Mouse (Mus musculus): Measurements from ENCODE around the gene Naa80. TPM values are rescaled to one million over a fixed set of nuclear protein-coding genes. Genes with fewer than 3 reads are reported as not detected.

The Naa80 gene
- polyA plus RNA-seq, 1 experiment from 2014 or later, result 11.3 TPM

DNA sequence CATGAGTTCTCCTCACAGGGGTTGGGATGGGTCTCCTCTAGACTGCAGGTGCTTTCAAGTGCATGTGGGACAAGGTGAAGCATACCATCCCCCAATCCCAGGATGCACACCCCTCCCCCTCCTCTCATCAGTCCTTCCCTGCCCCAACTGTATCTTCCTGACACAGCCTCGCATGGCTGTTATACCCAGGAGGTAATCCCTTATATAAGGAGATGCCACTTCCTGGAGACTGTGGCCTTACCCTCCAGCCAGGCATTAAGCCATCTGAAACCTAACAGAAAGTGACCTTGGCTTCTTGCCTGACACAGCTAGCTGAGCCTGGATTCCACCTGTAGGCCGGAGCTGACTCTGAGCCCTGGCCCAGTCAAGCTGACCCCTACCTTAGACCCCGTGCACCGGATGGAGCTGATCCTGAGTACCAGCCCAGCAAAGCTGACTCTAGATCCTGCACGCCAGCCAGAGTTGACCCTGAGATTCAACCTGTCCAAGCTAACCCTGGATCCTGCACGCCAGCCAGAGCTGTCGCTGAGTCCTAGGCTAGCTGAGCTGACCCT is 3.9 kb downstream of the Naa80 start:
- ATAC-seq (ENCODE audit: low FRiP score), result no peak
- whole genome bisulfite sequencing, result 92% methylated on average over 7 of the region's 7 CpGs

DNA sequence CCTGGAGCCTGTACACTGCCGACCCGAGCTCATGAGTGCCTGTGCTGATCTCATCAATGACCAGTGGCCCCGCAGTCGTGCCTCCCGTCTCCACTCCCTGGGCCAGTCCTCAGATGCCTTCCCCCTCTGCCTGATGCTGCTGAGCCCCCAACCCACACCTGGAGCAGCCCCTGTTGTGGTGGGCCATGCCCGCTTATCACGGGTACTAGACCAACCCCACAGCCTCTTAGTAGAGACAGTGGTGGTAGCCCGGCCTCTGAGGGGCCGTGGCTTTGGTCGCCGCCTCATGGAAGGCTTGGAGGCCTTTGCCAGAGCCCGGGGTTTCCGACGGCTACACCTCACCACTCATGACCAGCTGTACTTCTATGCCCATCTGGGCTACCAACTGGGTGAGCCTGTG is 4.5 kb downstream of the Naa80 start:
- H3K36me3 ChIP-seq (ENCODE audit: control insufficient read depth, insufficient read depth, low read length), result no peaks in the 10 kb centered on the region
- ATAC-seq (ENCODE audit: low FRiP score) (no peak), DNase-seq (ENCODE audit: low spot score) (no peak)
- H3K4me1 ChIP-seq (replicated peaks; ENCODE audit: control insufficient read depth, insufficient read depth, low read length), result peaks cover 6% of the 10 kb centered on the region; the same call in 1 of the 2 replicates
- no peak overlapping the region for H3K27ac ChIP-seq (ENCODE audit: low read depth, low read length)
- H3K4me3 ChIP-seq (ENCODE audit: low read depth, low read length), result no peak overlapping the region
- 91% methylated on average over 14 of the region's 14 CpGs for WGBS
- no peaks in the 10 kb centered on the region for H3K9me3 ChIP-seq (ENCODE audit: control insufficient read depth, low read length)
- no peak overlapping the region for H3K4me2 ChIP-seq (replicated peaks; ENCODE audit: low read depth, low read length)
- no peak overlapping the region for H3K9ac ChIP-seq (ENCODE audit: low read depth, low read length)
- H3K27me3 ChIP-seq (ENCODE audit: control insufficient read depth, insufficient read depth, low read length), result no peaks in the 10 kb centered on the region

More for the DNA sequence above, 3.9 kb downstream of the Naa80 start:
- no peak overlapping the region for H3K4me3 ChIP-seq (ENCODE audit: low read depth, low read length)
- no peak overlapping the region for H3K27ac ChIP-seq (ENCODE audit: low read depth, low read length)
- H3K4me1 ChIP-seq (replicated peaks; ENCODE audit: control insufficient read depth, insufficient read depth, low read length), result peaks cover 7% of the 10 kb centered on the region
- no peaks in the 10 kb centered on the region for H3K9me3 ChIP-seq (ENCODE audit: control insufficient read depth, low read length)
- H3K36me3 ChIP-seq (ENCODE audit: control insufficient read depth, insufficient read depth, low read length), result no peaks in the 10 kb centered on the region
- no peak for DNase-seq (ENCODE audit: low spot score)
- H3K9ac ChIP-seq (ENCODE audit: low read depth, low read length), result no peak overlapping the region
- no peaks in the 10 kb centered on the region for H3K27me3 ChIP-seq (ENCODE audit: control insufficient read depth, insufficient read depth, low read length)
- H3K4me2 ChIP-seq (replicated peaks; ENCODE audit: low read depth, low read length), result no peak overlapping the region; the same call in 1 of the 2 replicates

DNA sequence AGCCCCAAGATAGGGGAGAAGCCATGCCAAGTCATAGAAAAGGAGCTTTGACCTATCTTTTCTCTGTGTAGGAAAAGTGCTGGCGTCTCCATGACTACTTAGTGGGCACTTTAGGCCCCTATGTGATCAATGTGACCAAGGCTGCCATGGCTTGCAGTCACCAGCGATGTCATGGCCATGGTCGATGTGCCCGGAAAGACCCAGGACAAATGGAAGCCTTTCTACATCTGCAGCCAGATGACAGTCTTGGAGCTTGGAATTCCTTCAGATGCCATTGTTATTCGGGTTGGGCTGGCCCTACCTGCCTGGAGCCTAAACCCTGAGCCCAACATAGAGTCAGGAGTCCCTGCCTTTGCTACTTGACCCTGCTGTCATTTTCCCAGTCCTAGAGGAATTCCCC is 7.8 kb downstream of the Naa80 start:
- DNase-seq (ENCODE audit: low spot score) (no peak), ATAC-seq (ENCODE audit: low FRiP score) (no peak)
- WGBS, result 89% methylated on average over 5 of the region's 5 CpGs
- Histone ChIP-seq H3K9me3 (ENCODE audit: control insufficient read depth, low read length) (no peaks in the 10 kb centered on the region), H3K27me3 (ENCODE audit: control insufficient read depth, insufficient read depth, low read length) (no peaks in the 10 kb centered on the region), H3K4me1 (replicated peaks; ENCODE audit: control insufficient read depth, insufficient read depth, low read length) (peaks cover 6% of the 10 kb centered on the region; the same call in 1 of the 2 replicates), H3K4me2 (replicated peaks; ENCODE audit: low read depth, low read length) (no peak overlapping the region), H3K27ac (ENCODE audit: low read depth, low read length) (no peak overlapping the region), H3K4me3 (ENCODE audit: low read depth, low read length) (no peak overlapping the region), H3K36me3 (ENCODE audit: control insufficient read depth, insufficient read depth, low read length) (0 out of 2 replicates have a peak, but pooled peaks cover 2% of the 10 kb centered on the region), H3K9ac (ENCODE audit: low read depth, low read length) (no peak overlapping the region)

DNA sequence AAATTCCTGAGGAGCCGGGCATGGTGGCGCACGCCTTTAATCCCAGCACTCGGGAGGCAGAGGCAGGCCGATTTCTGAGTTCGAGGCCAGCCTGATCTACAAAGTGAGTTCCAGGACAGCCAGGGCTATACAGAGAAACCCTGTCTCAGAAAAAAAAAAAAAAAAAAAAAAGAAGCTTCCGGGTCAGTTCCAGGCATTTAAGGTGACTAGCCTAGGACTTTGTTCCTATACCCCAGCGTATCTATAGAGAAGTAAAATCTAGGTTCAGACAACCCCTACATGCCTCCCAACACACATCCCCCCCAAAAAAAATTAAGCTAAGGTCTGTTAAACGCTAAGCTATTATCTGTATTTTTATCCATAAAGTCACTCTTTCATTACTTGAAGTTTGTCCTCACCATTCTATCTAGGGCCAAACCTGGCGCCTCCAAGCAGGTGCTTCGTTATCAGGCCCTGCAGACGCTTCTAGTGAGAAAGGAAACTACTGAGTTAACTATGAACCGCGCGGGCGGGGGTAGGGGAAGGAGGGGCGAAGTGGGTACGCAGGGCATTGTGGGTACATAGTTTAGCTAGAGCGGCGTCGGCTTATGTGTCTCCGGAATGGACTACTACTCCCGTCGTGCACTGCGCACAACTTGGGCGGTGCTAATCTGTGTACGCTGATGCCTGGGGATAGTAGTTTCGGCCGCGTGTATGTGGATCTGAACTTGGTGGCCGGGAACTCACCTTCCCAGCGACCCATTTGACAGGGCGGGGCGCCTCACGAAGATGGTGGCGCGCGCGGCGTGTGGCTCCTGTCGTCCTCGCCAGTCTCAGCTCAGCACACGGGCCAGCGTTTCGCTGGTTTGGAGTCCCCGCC is 8.5 kb downstream of the Naa80 start, which contains the start of gene Ifrd2:
Ifrd2 (plus strand) TSS at position 669 of the 859 bp plus-strand sequence.
- Histone ChIP-seq H3K36me3 (ENCODE audit: control insufficient read depth, insufficient read depth, low read length) (0 out of 2 replicates have a peak, but pooled peaks cover 2% of the 10 kb centered on the region), H3K4me1 (replicated peaks; ENCODE audit: control insufficient read depth, insufficient read depth, low read length) (peaks cover 5% of the 10 kb centered on the region; the same call in 1 of the 2 replicates), H3K27me3 (ENCODE audit: control insufficient read depth, insufficient read depth, low read length) (no peaks in the 10 kb centered on the region), H3K4me2 (replicated peaks; ENCODE audit: low read depth, low read length) (peak within 1 kb of the TSS; percentile 91), H3K4me3 (ENCODE audit: low read depth, low read length) (peak within 1 kb of the TSS; percentile 59), H3K27ac (ENCODE audit: low read depth, low read length) (0 out of 2 replicates have a peak within 1 kb of the TSS, but pooled peaks have one; percentile 4), H3K9me3 (ENCODE audit: control insufficient read depth, low read length) (no peaks in the 10 kb centered on the region), H3K9ac (ENCODE audit: low read depth, low read length) (peak within 1 kb of the TSS; percentile 61; the same call in 1 of the 2 replicates)
- ATAC-seq (ENCODE audit: low FRiP score), result peak; percentile 97
- DNase-seq (ENCODE audit: low spot score), result peak; percentile 96
- 14% methylated on average over 46 of the region's 46 CpGs for WGBS

DNA sequence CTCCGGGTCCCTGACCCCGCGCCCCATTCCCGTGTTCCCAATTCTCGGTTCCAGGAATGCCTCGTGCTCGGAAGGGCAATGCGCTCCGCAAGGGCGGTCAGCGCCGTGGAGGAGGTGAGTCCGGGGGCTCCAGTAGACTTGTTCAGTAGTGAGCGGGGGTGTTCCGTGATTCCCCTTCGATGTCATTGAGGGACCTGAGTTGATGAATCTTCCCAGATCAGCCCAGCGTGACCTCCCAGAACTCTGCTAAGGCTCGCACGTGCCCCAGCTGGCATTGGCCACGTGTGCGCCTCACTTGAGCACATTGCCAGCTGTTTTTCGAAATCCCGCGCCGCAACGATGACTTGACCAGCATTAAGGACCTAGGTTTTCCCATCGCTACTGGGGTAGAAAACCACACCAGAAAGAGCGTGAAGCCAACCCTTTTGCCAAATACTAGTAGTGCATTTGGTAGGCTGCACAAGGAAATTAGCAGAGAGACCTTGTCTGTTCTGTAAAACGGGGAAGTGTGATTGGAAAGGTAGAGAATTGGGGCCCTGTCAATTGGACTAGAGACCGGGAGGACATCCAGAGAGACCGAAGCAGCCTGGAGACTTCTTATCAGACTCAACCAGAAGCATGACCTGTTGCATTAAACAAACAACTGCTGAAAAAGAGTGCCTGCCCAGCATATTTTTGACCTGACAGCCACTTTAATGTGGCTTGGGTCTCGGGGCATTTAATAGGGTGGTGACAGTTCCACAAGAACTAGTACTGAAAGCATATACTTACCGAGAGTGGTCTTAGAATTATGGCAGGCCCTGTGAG is 9.3 kb downstream of the Naa80 start:
- Histone ChIP-seq H3K9me3 (ENCODE audit: control insufficient read depth, low read length) (no peaks in the 10 kb centered on the region), H3K36me3 (ENCODE audit: control insufficient read depth, insufficient read depth, low read length) (0 out of 2 replicates have a peak, but pooled peaks cover 2% of the 10 kb centered on the region), H3K27me3 (ENCODE audit: control insufficient read depth, insufficient read depth, low read length) (no peaks in the 10 kb centered on the region), H3K4me2 (replicated peaks; ENCODE audit: low read depth, low read length) (peak overlapping the region; percentile 91), H3K4me3 (ENCODE audit: low read depth, low read length) (peak overlapping the region; percentile 59), H3K4me1 (replicated peaks; ENCODE audit: control insufficient read depth, insufficient read depth, low read length) (peaks cover 5% of the 10 kb centered on the region; the same call in 1 of the 2 replicates), H3K9ac (ENCODE audit: low read depth, low read length) (peak overlapping the region; percentile 61; the same call in 1 of the 2 replicates), H3K27ac (ENCODE audit: low read depth, low read length) (0 out of 2 replicates have a peak overlapping the region, but pooled peaks have one; percentile 4)
- DNase-seq (ENCODE audit: low spot score) (no peak), ATAC-seq (ENCODE audit: low FRiP score) (no peak)
- 6% methylated on average over 33 of the region's 33 CpGs for WGBS

DNA sequence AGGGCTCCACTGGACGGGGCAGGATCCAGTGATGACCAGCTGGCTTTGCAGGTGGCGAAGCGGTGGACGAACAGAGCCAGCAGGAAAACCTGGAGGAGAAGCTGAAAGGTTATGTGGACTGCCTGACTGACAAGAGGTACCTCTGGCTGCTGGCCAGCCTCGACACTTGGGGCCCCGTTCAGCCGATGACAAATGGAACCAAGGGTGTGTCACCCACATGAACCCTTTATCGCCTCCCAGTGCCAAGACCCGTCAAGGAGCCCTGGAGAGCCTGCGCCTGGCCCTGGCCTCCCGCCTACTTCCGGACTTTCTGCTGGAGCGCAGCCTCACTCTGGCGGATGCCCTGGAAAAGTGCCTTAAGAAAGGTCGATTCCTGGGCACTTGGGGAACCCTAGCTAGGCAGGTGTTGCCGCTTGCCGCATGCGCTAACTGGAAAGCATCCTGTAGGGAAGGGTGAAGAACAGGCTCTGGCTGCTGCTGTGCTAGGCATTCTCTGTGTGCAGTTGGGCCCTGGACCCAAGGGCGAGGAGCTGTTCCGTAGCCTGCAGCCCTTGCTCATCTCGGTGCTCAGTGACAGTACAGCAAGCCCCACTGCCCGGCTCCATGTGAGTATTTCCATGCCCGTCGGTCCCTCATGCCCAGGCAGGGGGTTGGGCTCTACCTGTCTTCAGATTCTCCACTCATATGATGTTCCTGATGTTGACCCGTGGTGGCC is 11.5 kb downstream of the Naa80 start:
- H3K4me2 ChIP-seq (replicated peaks; ENCODE audit: low read depth, low read length), result no peak overlapping the region
- H3K36me3 ChIP-seq (ENCODE audit: control insufficient read depth, insufficient read depth, low read length), result 0 out of 2 replicates have a peak, but pooled peaks cover 2% of the 10 kb centered on the region
- no peaks in the 10 kb centered on the region for H3K9me3 ChIP-seq (ENCODE audit: control insufficient read depth, low read length)
- no peaks in the 10 kb centered on the region for H3K27me3 ChIP-seq (ENCODE audit: control insufficient read depth, insufficient read depth, low read length)
- DNase-seq (ENCODE audit: low spot score) (no peak), ATAC-seq (ENCODE audit: low FRiP score) (no peak)
- H3K4me3 ChIP-seq (ENCODE audit: low read depth, low read length), result no peak overlapping the region
- no peak overlapping the region for H3K27ac ChIP-seq (ENCODE audit: low read depth, low read length)
- H3K4me1 ChIP-seq (replicated peaks; ENCODE audit: control insufficient read depth, insufficient read depth, low read length), result peaks cover 5% of the 10 kb centered on the region; the same call in 1 of the 2 replicates
- WGBS, result 93% methylated on average over 25 of the region's 25 CpGs
- H3K9ac ChIP-seq (ENCODE audit: low read depth, low read length), result no peak overlapping the region

DNA sequence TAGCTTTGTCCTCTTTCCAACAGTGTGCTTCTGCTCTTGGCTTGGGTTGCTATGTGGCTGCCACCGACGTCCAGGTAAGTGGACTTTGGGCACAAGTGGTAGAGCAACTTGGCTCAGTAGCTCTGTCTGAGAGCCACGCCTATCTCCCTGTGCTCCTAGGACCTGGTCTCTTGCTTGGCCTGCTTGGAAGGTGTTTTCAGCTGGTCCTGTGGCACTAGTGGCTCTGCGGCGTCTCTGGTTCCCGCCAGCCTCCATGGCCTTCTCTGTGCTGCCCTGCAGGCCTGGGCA is 12.0 kb downstream of the Naa80 start:
- Histone ChIP-seq H3K9me3 (ENCODE audit: control insufficient read depth, low read length) (no peaks in the 10 kb centered on the region), H3K27ac (ENCODE audit: low read depth, low read length) (no peak overlapping the region), H3K4me2 (replicated peaks; ENCODE audit: low read depth, low read length) (no peak overlapping the region), H3K36me3 (ENCODE audit: control insufficient read depth, insufficient read depth, low read length) (0 out of 2 replicates have a peak, but pooled peaks cover 2% of the 10 kb centered on the region), H3K9ac (ENCODE audit: low read depth, low read length) (no peak overlapping the region), H3K27me3 (ENCODE audit: control insufficient read depth, insufficient read depth, low read length) (no peaks in the 10 kb centered on the region), H3K4me1 (replicated peaks; ENCODE audit: control insufficient read depth, insufficient read depth, low read length) (peaks cover 5% of the 10 kb centered on the region; the same call in 1 of the 2 replicates), H3K4me3 (ENCODE audit: low read depth, low read length) (no peak overlapping the region)
- DNase-seq (ENCODE audit: low spot score) (no peak), ATAC-seq (ENCODE audit: low FRiP score) (no peak)
- 95% methylated on average over 6 of the region's 6 CpGs for WGBS
